Mouse (Mus musculus): ENCODE data around the gene Tasp1.
"Not testable (repeated sequence)": the region's sequence is repeated elsewhere in the genome, so short reads cannot be mapped to it uniquely, and the experiment has no call there.

Gene Tasp1

DNA sequence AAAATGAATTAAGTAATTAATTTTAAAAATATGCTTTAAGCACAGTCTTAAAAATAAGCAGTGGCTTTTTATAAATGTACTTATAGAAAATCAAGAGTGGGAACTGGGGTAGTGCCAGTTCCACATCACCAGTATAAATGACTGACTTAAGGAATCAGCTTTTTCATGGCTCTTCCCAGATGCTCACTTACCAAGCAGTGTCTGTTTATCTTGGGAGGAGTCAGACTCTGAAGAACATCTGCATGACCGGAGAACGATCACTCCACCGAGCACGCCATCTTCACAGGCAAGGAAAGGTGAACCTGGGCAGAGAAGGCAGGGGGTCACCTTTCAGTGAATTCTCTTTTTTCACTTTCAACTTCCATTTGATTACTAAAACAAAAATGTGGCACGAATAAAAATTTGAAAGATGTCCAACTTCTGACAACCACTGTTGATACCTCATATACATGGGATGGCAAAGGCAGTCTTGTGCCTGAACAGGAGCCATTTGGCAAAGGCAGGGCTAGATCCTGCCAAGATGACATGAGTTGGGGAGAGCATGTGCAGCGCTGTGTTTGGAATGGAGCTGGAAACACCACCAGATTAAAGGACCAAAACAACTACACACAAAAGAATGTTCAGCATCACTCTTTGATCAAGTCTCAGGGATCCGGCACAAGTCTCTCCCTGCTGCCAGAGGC, 182.9 kb downstream of the Tasp1 start:
- DNase-seq (ENCODE audit: low spot score): no peak

GRCm38 (mm10) chr2:139878052-139878621, 188.5 kb downstream of the Tasp1 start:
- DNase-seq (ENCODE audit: low spot score): no peak

DNA sequence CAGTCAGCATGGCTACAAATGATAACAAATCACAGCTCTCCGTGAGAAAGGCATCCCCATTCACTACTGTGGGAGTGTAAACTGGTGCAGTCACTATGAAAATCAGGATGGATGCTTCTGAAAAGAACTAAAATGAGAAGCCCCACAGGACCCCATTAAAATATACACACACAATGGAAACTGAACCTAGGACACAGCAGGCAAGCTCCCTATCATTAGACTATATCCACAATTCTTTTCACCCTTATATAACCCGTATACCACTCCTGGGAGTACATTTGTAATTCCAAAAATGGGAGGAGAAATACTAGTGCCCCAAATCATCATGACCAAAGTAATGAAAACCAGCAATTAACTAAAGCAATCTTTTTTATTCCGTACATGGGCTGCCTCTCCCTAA, 190.7 kb downstream of the Tasp1 start:
- DNase-seq (ENCODE audit: low spot score): no peak

GRCm38 (mm10) chr2:139874173-139874572, 192.4 kb downstream of the Tasp1 start:
- DNase-seq (ENCODE audit: low spot score): no peak

- DNase-seq (ENCODE audit: low spot score): no peak
Observed at GRCm38 (mm10) chr2:139873762-139874161, 192.8 kb downstream of the Tasp1 start.

DNA sequence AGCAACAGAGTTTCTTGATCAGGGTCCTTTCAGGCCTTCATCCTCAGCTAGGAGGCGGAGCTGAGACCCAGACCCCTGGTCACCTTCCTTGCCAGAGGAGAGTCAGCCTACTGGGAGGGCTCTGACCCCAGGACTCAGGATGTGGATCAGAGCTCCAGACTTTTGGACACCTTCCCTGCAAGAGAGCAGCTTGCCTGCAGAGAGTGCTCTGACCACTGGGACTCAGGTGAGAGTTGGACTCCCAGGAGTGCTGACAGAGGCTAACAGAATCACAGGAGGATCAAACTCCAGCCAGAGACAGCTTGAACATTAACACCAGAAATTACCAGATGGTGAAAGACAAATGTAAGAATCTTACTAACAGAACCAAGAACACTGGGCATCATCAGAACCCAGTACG, 197.5 kb downstream of the Tasp1 start:
- DNase-seq (ENCODE audit: low spot score): not testable (repeated sequence)

DNA sequence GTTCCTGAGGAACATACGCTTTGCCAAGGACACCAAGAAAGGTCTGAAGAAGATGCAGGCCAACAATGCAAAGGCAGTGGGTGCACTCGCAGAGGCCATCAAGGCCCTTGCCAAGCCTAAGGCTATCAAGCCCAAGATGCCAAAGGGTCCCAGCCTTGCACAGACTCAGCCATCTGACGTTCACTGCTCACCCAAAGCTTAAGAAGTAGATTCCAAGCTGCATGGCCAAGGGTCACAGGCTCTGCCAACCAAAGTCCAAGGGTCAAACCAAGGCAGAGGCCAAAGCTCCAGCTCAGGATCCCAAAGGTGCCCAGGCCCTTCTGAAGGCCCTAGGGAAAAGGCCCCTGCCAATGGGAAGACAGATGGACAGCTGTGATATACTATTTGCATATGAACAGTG, 203.2 kb downstream of the Tasp1 start:
- DNase-seq (ENCODE audit: low spot score): not testable (repeated sequence)

DNA sequence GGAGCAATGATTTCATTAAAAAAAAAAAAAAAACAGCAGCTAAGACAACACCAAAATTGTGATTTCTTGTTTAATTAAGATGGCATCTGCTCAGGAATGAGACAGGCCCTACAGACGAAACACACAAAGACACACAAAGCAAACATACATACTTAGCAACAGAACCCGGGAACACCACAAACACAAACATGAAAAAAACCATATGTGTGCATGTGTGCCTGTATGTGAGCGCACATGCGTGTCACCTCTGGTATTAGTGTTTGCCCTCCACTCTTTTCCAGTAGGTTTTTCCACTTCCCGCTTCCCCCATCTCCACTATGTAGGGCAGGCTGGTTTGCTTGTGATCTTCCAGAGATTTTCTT, 206.5 kb downstream of the Tasp1 start:
- DNase-seq (ENCODE audit: low spot score): no peak

DNA sequence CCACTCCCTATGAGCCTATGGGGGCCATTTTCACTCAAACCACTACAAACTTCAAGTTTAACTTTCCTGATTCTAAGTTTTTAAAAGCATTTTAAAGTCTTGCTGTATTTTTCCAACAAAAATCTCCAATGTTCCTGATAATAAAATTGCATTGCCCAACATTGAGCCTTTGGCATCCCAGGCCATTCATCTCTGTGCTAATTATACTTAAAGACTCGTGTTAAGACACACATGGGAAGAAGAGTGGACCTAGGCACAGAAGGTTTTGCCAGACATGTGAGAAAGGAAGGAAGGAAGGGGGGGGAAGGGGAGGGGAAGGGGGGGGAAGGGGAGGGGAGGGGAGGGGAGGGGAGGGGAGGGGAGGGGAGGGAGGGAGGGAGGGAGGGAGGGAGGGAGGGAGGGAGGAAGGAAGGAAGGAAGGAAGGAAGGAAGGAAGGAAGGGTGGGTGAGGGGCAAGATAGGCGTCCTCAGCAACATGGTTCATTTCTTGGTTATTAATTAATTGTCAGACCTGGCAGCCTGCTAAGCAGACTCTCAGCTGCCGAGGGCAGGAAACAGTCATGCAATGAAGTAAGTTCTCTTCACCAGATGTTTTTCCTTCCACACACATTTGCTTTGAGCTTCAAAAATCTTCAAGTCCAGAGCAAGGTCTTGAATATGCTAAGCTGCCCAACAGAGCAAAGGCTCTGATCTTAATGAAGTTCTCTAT, 207.0 kb downstream of the Tasp1 start:
- no peak for DNase-seq (ENCODE audit: low spot score)

DNA sequence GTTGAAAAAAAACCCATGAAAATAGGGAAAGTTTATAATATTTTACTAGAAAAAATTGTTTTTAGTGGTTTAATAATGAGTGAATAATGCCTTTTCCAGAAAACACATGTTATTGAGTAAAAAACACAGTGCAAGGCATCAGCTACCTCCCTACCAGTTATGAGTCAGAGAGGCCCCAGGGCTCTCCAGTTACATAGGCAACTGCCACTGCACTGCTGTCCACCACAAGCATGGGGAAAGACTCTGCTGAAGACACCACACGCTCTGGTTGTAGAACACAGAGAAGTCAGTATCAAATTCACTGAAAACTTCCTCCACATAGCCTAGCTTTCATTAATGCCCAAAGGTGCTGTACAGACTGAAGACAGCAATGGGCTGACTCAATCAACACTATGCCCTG, 217.0 kb downstream of the Tasp1 start:
- DNase-seq (ENCODE audit: low spot score): no peak

DNA sequence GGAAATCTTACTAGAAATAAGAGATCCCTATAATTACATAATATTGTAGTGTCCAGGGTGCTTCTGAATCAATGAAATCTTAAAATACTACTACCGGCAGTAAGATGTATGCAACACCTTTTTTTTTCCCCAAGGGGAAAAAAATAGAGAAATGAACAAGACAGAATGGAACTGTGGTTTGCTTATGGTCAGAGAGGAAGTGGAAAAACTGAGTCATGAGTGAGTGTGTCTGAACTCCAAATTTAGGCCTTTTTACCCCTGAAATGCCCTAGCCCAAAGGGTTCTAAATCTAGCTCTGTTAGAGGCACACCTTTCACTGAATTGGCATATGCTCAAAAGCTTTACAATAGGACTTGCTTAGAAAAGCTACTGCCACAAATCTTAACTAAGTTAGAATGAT, 225.2 kb downstream of the Tasp1 start:
- DNase-seq (ENCODE audit: low spot score): no peak

GRCm38 (mm10) chr2:139840941-139841340, 225.7 kb downstream of the Tasp1 start:
- DNase-seq (ENCODE audit: low spot score): no peak

GRCm38 (mm10) chr2:139821589-139822378, 244.8 kb downstream of the Tasp1 start:
- no peak for DNase-seq (ENCODE audit: low spot score)

GRCm38 (mm10) chr2:139817275-139817674, 249.3 kb downstream of the Tasp1 start:
- no peak for DNase-seq (ENCODE audit: low spot score)

- DNase-seq (ENCODE audit: low spot score): no peak
Observed at GRCm38 (mm10) chr2:139807887-139808286, 258.7 kb downstream of the Tasp1 start.

GRCm38 (mm10) chr2:139804041-139804440, 262.6 kb downstream of the Tasp1 start:
- no peak for DNase-seq (ENCODE audit: low spot score)

DNA sequence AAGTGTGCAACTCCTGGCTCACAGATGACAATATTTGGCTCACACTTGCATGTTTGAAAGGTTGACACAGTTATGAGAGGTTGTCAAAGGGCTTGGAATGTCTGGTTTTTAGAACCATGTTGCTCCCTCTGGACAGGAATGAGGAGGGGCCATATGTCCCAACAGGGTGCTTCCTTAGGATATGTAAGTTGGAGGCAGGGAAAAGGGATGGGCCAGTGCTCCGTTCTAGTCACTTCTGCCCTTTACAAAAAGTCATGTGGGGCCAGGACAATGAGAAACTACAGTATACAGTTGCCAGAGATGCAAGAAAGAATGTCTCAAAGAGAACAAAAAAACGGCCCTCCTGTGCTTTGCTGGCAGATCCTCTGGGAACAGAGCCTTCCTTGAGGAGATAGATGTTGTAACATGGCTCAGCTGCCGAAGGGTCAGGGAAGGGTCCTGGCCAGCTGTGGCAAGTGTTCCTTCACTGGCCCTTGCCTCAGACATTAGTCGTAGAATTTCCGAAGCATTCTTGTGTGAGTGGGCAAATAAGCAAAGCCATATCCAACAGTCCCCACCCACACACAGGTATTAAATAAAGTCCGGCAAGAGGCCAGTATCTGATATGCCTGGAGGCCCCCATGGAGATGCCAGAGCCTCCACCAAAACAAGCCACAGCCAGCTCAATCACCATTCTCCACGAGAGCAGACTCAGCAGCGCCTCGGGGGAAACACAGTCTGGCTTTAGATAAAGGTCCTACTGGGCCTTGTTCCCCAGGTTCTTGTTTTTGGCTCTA, 274.1 kb downstream of the Tasp1 start:
- DNase-seq (ENCODE audit: low spot score): no peak

- DNase-seq (ENCODE audit: low spot score): no peak
Observed at GRCm38 (mm10) chr2:139788658-139789057, 277.9 kb downstream of the Tasp1 start.

- DNase-seq (ENCODE audit: low spot score): no peak
Observed at GRCm38 (mm10) chr2:139784946-139785345, 281.7 kb downstream of the Tasp1 start.

GRCm38 (mm10) chr2:139784465-139784864, 282.1 kb downstream of the Tasp1 start:
- no peak for DNase-seq (ENCODE audit: low spot score)

Measured in urinary bladder, postnatal 25 days (tissue).